Mouse (Mus musculus) cerebellum, adult 2 months (tissue): ENCODE measurements around the gene Sema4g. TPM values are rescaled to one million over a fixed set of nuclear protein-coding genes. Genes with fewer than 3 reads are reported as not detected.

Source experiments
- DNase-seq, 2 experiments: peaks; one replicate each; pipeline ENCODE4 v3.0.0; 2021
- H3K27ac ChIP-seq: fragments of 200-500 bp; 2 replicates; pipeline ENCODE4 v1.5.1; 2012; ENCODE audit warnings: low read length, control low read depth, inconsistent platforms; ENCODE audit not compliant: insufficient read depth
- H3K27me3 ChIP-seq: fragments of 200-500 bp; 2 replicates; pipeline ENCODE4 v1.6.1; 2012; ENCODE audit warnings: inconsistent platforms, mild to moderate bottlenecking, low read length, moderate library complexity; ENCODE audit not compliant: control insufficient read depth, insufficient read depth
- H3K4me1 ChIP-seq: fragments of 200-500 bp; 2 replicates; pipeline ENCODE4 v1.6.1; 2011; ENCODE audit warnings: low read length; ENCODE audit not compliant: control insufficient read depth, insufficient read depth
- H3K4me3 ChIP-seq: fragments of 200-500 bp; replicated peaks from 2 replicates; pipeline ENCODE3; 2011; ENCODE audit warnings: mild to moderate bottlenecking, low read depth, low read length, control low read depth; ENCODE audit not compliant: insufficient read depth
- CTCF ChIP-seq: fragments of 200-500 bp; IDR thresholded peaks from 2 replicates; pipeline ENCODE4 v1.5.1; 2011; ENCODE audit warnings: low read depth, mild to moderate bottlenecking, control low read depth, low read length, moderate library complexity, borderline replicate concordance; ENCODE audit not compliant: insufficient read depth
- POLR2A ChIP-seq: fragments of 200-500 bp; IDR thresholded peaks from 2 replicates; pipeline ENCODE4 v1.6.1; 2011; ENCODE audit warnings: low read length, control low read depth, borderline replicate concordance; ENCODE audit not compliant: insufficient read depth
- WGBS: fragments of 180-500 bp; shearing (Covaris S2); methylation state at CpG from one replicate; pipeline ENCODE4 v1.1.7; 2018; 5-methylcytosine and 5-hydroxymethylcytosine counted together
- polyA plus RNA-seq: library from polyadenylated mRNA; depleted of rRNA; stranded (reverse); fragments of >200 nt; gene quantifications from 2 replicates; pipeline ENCODE4 v1.2.3, GENCODE M21; 2012

Sema4g gene
- polyA plus RNA-seq, 1 experiment: 90.3 TPM

GRCm38 (mm10) chr19:45020348-45020747 lies 31.4 kb downstream of the Sema4g start:
- TF ChIP-seq CTCF: no peak
- no peak for TF ChIP-seq POLR2A
- no peak for DNase-seq
- Histone ChIP-seq H3K27ac (peak overlapping the region; percentile 59; the same call in 1 of the 2 replicates), H3K27me3 (no peaks in the 10 kb centered on the region), H3K4me3 (no peak overlapping the region), H3K4me1 (peaks cover 15% of the 10 kb centered on the region)
- 46% methylated on average over 6 of the region's 6 CpGs for WGBS

GRCm38 (mm10) chr19:45021362-45021761 lies 32.5 kb downstream of the Sema4g start:
- TF ChIP-seq POLR2A: no peak
- TF ChIP-seq CTCF: no peak
- no peak overlapping the region for H3K27ac ChIP-seq
- H3K4me3 ChIP-seq: no peak overlapping the region
- no peak for DNase-seq
- H3K27me3 ChIP-seq: no peaks in the 10 kb centered on the region
- peaks cover 15% of the 10 kb centered on the region for H3K4me1 ChIP-seq
- WGBS: 65% methylated on average over 15 of the region's 15 CpGs

GRCm38 (mm10) chr19:45023993-45024392 lies 35.1 kb downstream of the Sema4g start:
- WGBS: 79% methylated on average over 11 of the region's 11 CpGs
- Histone ChIP-seq H3K4me1 (peaks cover 15% of the 10 kb centered on the region), H3K4me3 (no peak overlapping the region), H3K27ac (no peak overlapping the region), H3K27me3 (no peaks in the 10 kb centered on the region)
- no peak for DNase-seq
- TF ChIP-seq POLR2A (no peak), CTCF (no peak)

GRCm38 (mm10) chr19:45024775-45025174 lies 35.9 kb downstream of the Sema4g start:
- 84% methylated on average over 20 of the region's 20 CpGs for WGBS
- no peak overlapping the region for H3K27ac ChIP-seq
- DNase-seq: no peak
- no peaks in the 10 kb centered on the region for H3K27me3 ChIP-seq
- TF ChIP-seq POLR2A: no peak
- no peak for TF ChIP-seq CTCF
- H3K4me1 ChIP-seq: peaks cover 15% of the 10 kb centered on the region
- no peak overlapping the region for H3K4me3 ChIP-seq

GRCm38 (mm10) chr19:45025937-45026568 lies 37.2 kb downstream of the Sema4g start:
- H3K4me1 ChIP-seq: peaks cover 12% of the 10 kb centered on the region
- no peaks in the 10 kb centered on the region for H3K27me3 ChIP-seq
- DNase-seq: no peak
- no peak for TF ChIP-seq POLR2A
- TF ChIP-seq CTCF: no peak
- H3K27ac ChIP-seq: no peak overlapping the region; the same call in 1 of the 2 replicates
- 81% methylated on average over 37 of the region's 37 CpGs for WGBS
- H3K4me3 ChIP-seq: no peak overlapping the region

- WGBS: 58% methylated on average over 6 of the region's 6 CpGs
- Histone ChIP-seq H3K27ac (peak overlapping the region; percentile 24; the same call in 1 of the 2 replicates), H3K4me3 (no peak overlapping the region), H3K27me3 (no peaks in the 10 kb centered on the region), H3K4me1 (peaks cover 14% of the 10 kb centered on the region)
- no peak for TF ChIP-seq POLR2A
- TF ChIP-seq CTCF: no peak
- DNase-seq: no peak
These were observed 38.2 kb downstream of the Sema4g start for GRCm38 (mm10) chr19:45026958-45027670.

GRCm38 (mm10) chr19:45027848-45028247 lies 38.9 kb downstream of the Sema4g start:
- no peaks in the 10 kb centered on the region for H3K27me3 ChIP-seq
- DNase-seq: no peak
- peaks cover 18% of the 10 kb centered on the region for H3K4me1 ChIP-seq
- TF ChIP-seq CTCF (no peak), POLR2A (no peak)
- peak overlapping the region; percentile 24; the same call in 1 of the 2 replicates for H3K27ac ChIP-seq
- 85% methylated on average over 6 of the region's 6 CpGs for WGBS
- no peak overlapping the region for H3K4me3 ChIP-seq

GRCm38 (mm10) chr19:45028746-45029145 lies 39.8 kb downstream of the Sema4g start:
- 51% methylated on average over 19 of the region's 19 CpGs for WGBS

More at GRCm38 (mm10) chr19:45028746-45029145, 39.8 kb downstream of the Sema4g start:
- DNase-seq: no peak
- no peak for TF ChIP-seq POLR2A
- no peak for TF ChIP-seq CTCF
- Histone ChIP-seq H3K4me3 (no peak overlapping the region), H3K4me1 (peaks cover 18% of the 10 kb centered on the region), H3K27ac (peak overlapping the region; percentile 24; the same call in 1 of the 2 replicates), H3K27me3 (no peaks in the 10 kb centered on the region)
